Mouse (Mus musculus) neural tube, embryonic 15.5 days (tissue): ENCODE results near the gene Gm11568. TPM values are rescaled to one million over a fixed set of nuclear protein-coding genes. Genes with fewer than 3 reads are reported as not detected.

Experiments used
- ATAC-seq: fragments of 200-750 bp; cut with Nextera tagmentation; 2 replicates; pipeline ENCODE4 v1.8.0; 2017; ENCODE audit warnings: mild to moderate bottlenecking, moderate TSS enrichment, moderate library complexity; ENCODE audit not compliant: low FRiP score
- H3K27ac ChIP-seq: fragments of 300-500 bp; sonication (generic); replicated peaks from 2 replicates; pipeline ENCODE4 v1.5.1; 2015; ENCODE audit warnings: mild to moderate bottlenecking, inconsistent platforms
- H3K27me3 ChIP-seq: fragments of 300-500 bp; sonication (generic); replicated peaks from 2 replicates; pipeline ENCODE4 v1.6.1; 2015; ENCODE audit warnings: inconsistent platforms
- H3K36me3 ChIP-seq: fragments of 300-500 bp; sonication (generic); 2 replicates; pipeline ENCODE4 v1.6.1; 2015; ENCODE audit warnings: inconsistent platforms
- H3K4me1 ChIP-seq: fragments of 300-500 bp; sonication (generic); 2 replicates; pipeline ENCODE4 v1.6.1; 2015; ENCODE audit warnings: inconsistent platforms
- H3K4me2 ChIP-seq: fragments of 300-500 bp; sonication (generic); 2 replicates; pipeline ENCODE4 v1.6.1; 2015; ENCODE audit warnings: inconsistent platforms, mild to moderate bottlenecking, moderate library complexity
- H3K4me3 ChIP-seq: fragments of 300-500 bp; sonication (generic); replicated peaks from 2 replicates; pipeline ENCODE4 v1.5.1; 2015; ENCODE audit warnings: mild to moderate bottlenecking, inconsistent platforms
- H3K9ac ChIP-seq: fragments of 300-500 bp; sonication (generic); replicated peaks from 2 replicates; pipeline ENCODE4 v1.6.1; 2015; ENCODE audit warnings: mild to moderate bottlenecking, inconsistent platforms
- H3K9me3 ChIP-seq: fragments of 300-500 bp; sonication (generic); replicated peaks from 2 replicates; pipeline ENCODE4 v1.6.1; 2016; ENCODE audit warnings: inconsistent platforms
- WGBS: fragments of 180-500 bp; shearing (Covaris S2); methylation state at CpG from one replicate; pipeline ENCODE4 v1.1.7; 2015; ENCODE audit warnings: mixed read lengths; 5-methylcytosine and 5-hydroxymethylcytosine counted together
- polyA plus RNA-seq: library from polyadenylated mRNA; unstranded; fragments of >200 nt; fragmentation: Nextera tagmentation; extraction: Ambion mirVana; gene quantifications from 2 replicates; pipeline ENCODE4 v1.2.1, GENCODE M21; 2015

The Gm11568 gene
- polyA plus RNA-seq, 1 experiment from 2014 or later, result not detected

GRCm38 (mm10) chr11:99907620-99908019 is 49.9 kb downstream of the Gm11568 start, which contains the start of gene Krtap31-1:
Krtap31-1 (plus strand) TSS chr11:99907920.
- H3K4me2 ChIP-seq, result no peak within 1 kb of the TSS
- H3K9me3 ChIP-seq, result no peaks in the 10 kb centered on the region
- no peak within 1 kb of the TSS for H3K9ac ChIP-seq
- H3K27ac ChIP-seq, result no peak within 1 kb of the TSS
- H3K4me3 ChIP-seq, result no peak within 1 kb of the TSS
- ATAC-seq, result no peak
- no peaks in the 10 kb centered on the region for H3K27me3 ChIP-seq
- H3K36me3 ChIP-seq, result no peaks in the 10 kb centered on the region
- WGBS, result 89% methylated on average over 2 of the region's 2 CpGs
- H3K4me1 ChIP-seq, result no peaks in the 10 kb centered on the region

Other genes starting within 250 kb of the Gm11568 start
- not detected in 2 replicates for gene Gm11937, start 247.7 kb upstream of the Gm11568 start, polyA plus RNA-seq
- gene Krtap2-4, start 243.1 kb upstream of the Gm11568 start, polyA plus RNA-seq, result not detected in 2 replicates
- gene Gm11562, start 237.5 kb upstream of the Gm11568 start, polyA plus RNA-seq, result not detected in 2 replicates
- not detected in 2 replicates for gene Krtap4-1, start 229.7 kb upstream of the Gm11568 start, polyA plus RNA-seq
- gene Krtap4-2, start 222.8 kb upstream of the Gm11568 start, polyA plus RNA-seq, result not detected in 2 replicates
- not detected in 2 replicates for gene Krtap4-7, start 213.8 kb upstream of the Gm11568 start, polyA plus RNA-seq
- not detected in 2 replicates for gene Gm11555, start 207.7 kb upstream of the Gm11568 start, polyA plus RNA-seq
- not detected in 2 replicates for gene Gm11563, start 199.0 kb upstream of the Gm11568 start, polyA plus RNA-seq
- gene Krtap4-6, start 192.0 kb upstream of the Gm11568 start, polyA plus RNA-seq, result not detected in 2 replicates
- gene Gm14190, start 167.2 kb upstream of the Gm11568 start, polyA plus RNA-seq, result not detected in 2 replicates
- gene Gm14180, start 123.6 kb upstream of the Gm11568 start, polyA plus RNA-seq, result not detected in 2 replicates
- not detected in 2 replicates for gene Gm11595, start 85.0 kb upstream of the Gm11568 start, polyA plus RNA-seq
- not detected in 2 replicates for gene Krtap4-8, start 77.2 kb upstream of the Gm11568 start, polyA plus RNA-seq
- gene Krtap4-9, start 72.7 kb upstream of the Gm11568 start, polyA plus RNA-seq, result not detected in 2 replicates
- gene Gm11596, start 64.5 kb upstream of the Gm11568 start, polyA plus RNA-seq, result not detected in 2 replicates
- gene Gm11569, start 59.0 kb upstream of the Gm11568 start, polyA plus RNA-seq, result not detected in 2 replicates
- gene Gm11554, start 53.5 kb upstream of the Gm11568 start, polyA plus RNA-seq, result not detected in 2 replicates
- not detected in 2 replicates for gene Krtap4-13, start 48.0 kb upstream of the Gm11568 start, polyA plus RNA-seq
- not detected in 2 replicates for gene Gm11564, start 42.3 kb upstream of the Gm11568 start, polyA plus RNA-seq
- gene 2300003K06Rik, start 19.9 kb upstream of the Gm11568 start, polyA plus RNA-seq, result not detected in 2 replicates
- not detected in 2 replicates for gene Krtap4-16, start 6.3 kb upstream of the Gm11568 start, polyA plus RNA-seq
- not detected in 2 replicates for gene Gm11559, start 6.6 kb downstream of the Gm11568 start, polyA plus RNA-seq
- gene Krtap9-1, start 15.5 kb downstream of the Gm11568 start, polyA plus RNA-seq, result not detected in 2 replicates
- not detected in 2 replicates for gene Gm11567, start 21.3 kb downstream of the Gm11568 start, polyA plus RNA-seq
- not detected in 2 replicates for gene Krtap31-1, start 50.0 kb downstream of the Gm11568 start, polyA plus RNA-seq
- not detected in 2 replicates for gene Gm11565, start 56.8 kb downstream of the Gm11568 start, polyA plus RNA-seq
- not detected in 2 replicates for gene Krtap31-2, start 78.4 kb downstream of the Gm11568 start, polyA plus RNA-seq
- not detected in 2 replicates for gene Krtap9-5, start 90.6 kb downstream of the Gm11568 start, polyA plus RNA-seq
- not detected in 2 replicates for gene Krtap29-1, start 121.1 kb downstream of the Gm11568 start, polyA plus RNA-seq
- 0.13 and 0.23 TPM in 2 replicates for gene Krtap16-1, start 128.7 kb downstream of the Gm11568 start, polyA plus RNA-seq
- 0.69 and 1.00 TPM in 2 replicates for gene Krtap17-1, start 136.1 kb downstream of the Gm11568 start, polyA plus RNA-seq
- not detected in 2 replicates for gene Krt33a, start 158.3 kb downstream of the Gm11568 start, polyA plus RNA-seq
- gene Krt33b, start 172.0 kb downstream of the Gm11568 start, polyA plus RNA-seq, result 0.11 TPM in 1 of 2 replicates, not detected in the other
- gene Krt34, start 183.6 kb downstream of the Gm11568 start, polyA plus RNA-seq, result not detected in 2 replicates
- gene Krt31, start 192.6 kb downstream of the Gm11568 start, polyA plus RNA-seq, result not detected in 2 replicates
- gene Krt32, start 230.3 kb downstream of the Gm11568 start, polyA plus RNA-seq, result not detected in 2 replicates
- 0.09 TPM in 1 of 2 replicates, not detected in the other for gene Krt35, start 238.3 kb downstream of the Gm11568 start, polyA plus RNA-seq
- 0.14 TPM in 1 of 2 replicates, not detected in the other for gene Krt36, start 247.7 kb downstream of the Gm11568 start, polyA plus RNA-seq